Mouse (Mus musculus): ENCODE data around the gene Sgcd. TPM values are rescaled to one million over a fixed set of nuclear protein-coding genes. Genes with fewer than 3 reads are reported as not detected.

Gene Sgcd
- polyA plus RNA-seq, 1 experiment from 2014 or later: 2.8 TPM

DNA sequence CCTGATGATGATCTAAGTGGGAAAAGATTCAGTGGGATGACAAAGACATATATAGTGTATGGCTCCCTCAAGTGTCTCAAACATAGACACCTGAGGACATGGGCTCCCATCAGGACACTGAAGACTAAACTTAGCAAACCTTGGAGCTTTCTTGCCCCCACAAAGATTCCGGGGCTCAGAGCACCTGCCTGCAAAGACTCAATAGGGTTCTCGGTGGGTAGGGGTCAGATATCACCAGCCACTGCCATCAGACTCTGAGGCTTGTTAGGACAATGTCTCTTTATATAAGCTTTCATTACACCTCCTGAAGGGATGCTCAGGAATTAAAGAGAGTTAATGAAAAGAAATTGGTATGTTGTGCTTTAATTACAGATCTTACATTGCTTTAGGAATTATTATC is 764.6 kb downstream of the Sgcd start:
- H3K9ac ChIP-seq: no peak overlapping the region
- no peak overlapping the region for H3K4me2 ChIP-seq (replicated peaks)
- H3K4me3 ChIP-seq (replicated peaks): no peak overlapping the region
- no peak overlapping the region for H3K27ac ChIP-seq
- no peaks in the 10 kb centered on the region for H3K9me3 ChIP-seq
- ATAC-seq: no peak
- H3K36me3 ChIP-seq: no peaks in the 10 kb centered on the region
- no peaks in the 10 kb centered on the region for H3K4me1 ChIP-seq (replicated peaks)
- WGBS: 91% methylated on average over 2 of the region's 2 CpGs
- H3K27me3 ChIP-seq (replicated peaks): no peaks in the 10 kb centered on the region

DNA sequence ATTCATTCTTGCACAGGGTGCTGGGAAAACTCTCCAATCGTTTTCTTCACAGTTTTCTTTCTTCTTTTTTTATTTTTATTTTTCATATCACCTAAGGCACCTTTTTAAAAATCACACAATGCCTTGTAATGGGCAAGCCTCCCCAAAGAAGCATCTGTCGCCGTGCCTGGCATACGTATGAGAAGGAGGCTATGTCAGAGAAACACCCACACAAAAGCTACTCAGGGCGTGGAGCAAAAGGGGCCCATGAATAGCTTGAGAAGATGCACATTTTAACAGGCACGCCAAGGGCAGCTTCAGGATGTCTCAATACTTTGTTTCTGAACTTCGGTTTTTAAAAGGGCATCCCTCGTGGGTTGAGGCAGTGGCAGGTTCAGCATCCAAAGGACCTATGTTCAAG is 777.2 kb downstream of the Sgcd start:
- Histone ChIP-seq H3K36me3 (no peaks in the 10 kb centered on the region), H3K9me3 (no peaks in the 10 kb centered on the region), H3K9ac (no peak overlapping the region), H3K27ac (no peak overlapping the region), H3K4me3 (replicated peaks) (no peak overlapping the region), H3K4me2 (replicated peaks) (no peak overlapping the region), H3K27me3 (replicated peaks) (no peaks in the 10 kb centered on the region), H3K4me1 (replicated peaks) (no peaks in the 10 kb centered on the region)
- ATAC-seq: no peak
- WGBS: 79% methylated on average over 8 of the region's 8 CpGs

DNA sequence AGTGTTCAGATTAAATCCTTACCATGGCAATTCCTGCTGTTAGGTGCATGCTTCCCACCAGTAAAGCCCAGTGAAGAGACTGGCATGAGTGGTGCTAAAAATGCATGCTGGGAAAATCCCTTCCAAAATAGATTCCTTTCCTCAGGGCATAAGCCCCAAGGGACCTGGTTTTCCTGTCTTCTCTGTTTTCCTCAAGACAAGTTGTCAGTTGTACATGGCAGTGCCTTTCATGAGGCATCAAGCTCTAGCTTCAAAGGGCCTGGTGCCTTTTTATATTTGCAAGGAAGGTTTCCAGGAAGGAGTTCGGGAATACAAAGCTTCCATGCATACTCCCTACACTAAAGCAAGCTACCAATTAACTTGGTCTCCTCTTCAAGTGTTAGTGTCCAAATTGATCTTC is 782.3 kb downstream of the Sgcd start:
- H3K9me3 ChIP-seq: no peaks in the 10 kb centered on the region
- no peaks in the 10 kb centered on the region for H3K27me3 ChIP-seq (replicated peaks)
- no peak for ATAC-seq
- H3K4me2 ChIP-seq (replicated peaks): no peak overlapping the region
- WGBS: 79% methylated on average over 1 of the region's 1 CpGs
- H3K9ac ChIP-seq: no peak overlapping the region
- H3K4me3 ChIP-seq (replicated peaks): no peak overlapping the region
- no peaks in the 10 kb centered on the region for H3K4me1 ChIP-seq (replicated peaks)
- H3K36me3 ChIP-seq: no peaks in the 10 kb centered on the region
- no peak overlapping the region for H3K27ac ChIP-seq

DNA sequence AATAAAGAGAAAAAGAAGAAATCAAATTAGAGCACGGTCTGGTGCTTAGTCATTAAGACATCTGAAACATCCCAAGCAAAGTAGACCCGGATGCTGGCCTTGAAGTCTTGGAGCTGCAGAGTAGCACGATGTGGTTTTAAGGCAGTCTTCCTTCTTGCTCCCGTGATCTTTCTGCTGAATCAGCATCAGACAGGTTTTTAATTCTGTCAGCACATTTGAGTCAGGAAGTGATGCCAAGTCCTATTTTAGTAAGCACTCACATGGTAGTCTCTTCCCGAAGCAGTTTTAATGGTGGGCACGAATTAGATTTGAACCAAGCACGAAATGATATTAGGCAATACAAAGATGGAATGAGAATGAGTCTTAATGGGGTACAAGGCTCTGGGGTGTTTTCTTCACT is 789.7 kb downstream of the Sgcd start:
- H3K9me3 ChIP-seq: no peaks in the 10 kb centered on the region
- H3K4me1 ChIP-seq (replicated peaks): no peaks in the 10 kb centered on the region
- H3K4me3 ChIP-seq (replicated peaks): no peak overlapping the region
- H3K4me2 ChIP-seq (replicated peaks): no peak overlapping the region
- no peak overlapping the region for H3K9ac ChIP-seq
- H3K36me3 ChIP-seq: no peaks in the 10 kb centered on the region
- WGBS: 86% methylated on average over 7 of the region's 7 CpGs
- H3K27ac ChIP-seq: no peak overlapping the region
- no peaks in the 10 kb centered on the region for H3K27me3 ChIP-seq (replicated peaks)
- no peak for ATAC-seq

DNA sequence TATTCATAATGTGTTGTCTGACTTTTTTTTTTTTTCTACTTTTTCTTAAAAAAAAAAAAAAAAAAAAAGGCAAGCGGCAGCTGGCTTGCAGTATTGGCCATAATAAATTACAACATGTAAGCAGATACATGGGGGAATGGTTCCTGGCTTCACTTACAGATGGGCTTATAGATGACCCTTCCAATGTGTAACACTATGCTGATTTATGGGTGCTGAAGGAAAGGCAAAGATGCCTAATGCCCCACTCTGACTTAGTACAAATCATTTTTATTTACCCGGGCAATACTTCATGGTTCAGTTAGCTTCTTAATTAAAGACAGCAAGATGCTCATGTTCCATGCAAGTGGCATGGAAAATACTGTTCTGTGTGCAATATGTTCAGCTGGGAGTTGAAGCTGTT is 800.2 kb downstream of the Sgcd start:
- H3K27ac ChIP-seq: no peak overlapping the region
- no peaks in the 10 kb centered on the region for H3K4me1 ChIP-seq (replicated peaks)
- H3K36me3 ChIP-seq: no peaks in the 10 kb centered on the region

DNA sequence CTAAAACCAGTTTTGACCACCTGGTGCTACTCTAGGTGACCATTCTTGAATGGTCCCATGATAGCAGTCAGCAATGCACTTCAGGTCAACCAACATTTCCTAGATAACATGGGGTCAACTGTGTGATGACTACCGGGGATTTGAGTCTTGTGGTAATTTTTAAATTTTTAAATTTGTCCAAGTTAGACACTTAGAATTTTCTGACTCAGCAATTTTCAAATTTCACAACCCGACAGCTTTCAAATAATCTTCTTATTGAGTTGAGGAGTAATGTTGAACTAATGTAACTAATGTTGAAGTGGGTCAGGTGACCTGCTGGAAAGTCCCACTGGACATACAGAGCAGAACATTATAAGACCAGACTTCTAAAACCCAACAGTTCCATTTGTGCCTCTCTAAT is 813.8 kb downstream of the Sgcd start:
- no peaks in the 10 kb centered on the region for H3K27me3 ChIP-seq (replicated peaks)
- no peak for ATAC-seq
- H3K27ac ChIP-seq: no peak overlapping the region
- 89% methylated on average over 2 of the region's 2 CpGs for WGBS
- no peak overlapping the region for H3K4me3 ChIP-seq (replicated peaks)
- no peaks in the 10 kb centered on the region for H3K4me1 ChIP-seq (replicated peaks)
- H3K9ac ChIP-seq: no peak overlapping the region
- no peaks in the 10 kb centered on the region for H3K9me3 ChIP-seq
- H3K36me3 ChIP-seq: no peaks in the 10 kb centered on the region
- H3K4me2 ChIP-seq (replicated peaks): no peak overlapping the region

More for the DNA sequence above, 800.2 kb downstream of the Sgcd start:
- Histone ChIP-seq H3K9ac (no peak overlapping the region), H3K4me2 (replicated peaks) (no peak overlapping the region), H3K4me3 (replicated peaks) (no peak overlapping the region), H3K27me3 (replicated peaks) (no peaks in the 10 kb centered on the region), H3K9me3 (no peaks in the 10 kb centered on the region)
- ATAC-seq: no peak
- WGBS: 60% methylated on average over 2 of the region's 2 CpGs

DNA sequence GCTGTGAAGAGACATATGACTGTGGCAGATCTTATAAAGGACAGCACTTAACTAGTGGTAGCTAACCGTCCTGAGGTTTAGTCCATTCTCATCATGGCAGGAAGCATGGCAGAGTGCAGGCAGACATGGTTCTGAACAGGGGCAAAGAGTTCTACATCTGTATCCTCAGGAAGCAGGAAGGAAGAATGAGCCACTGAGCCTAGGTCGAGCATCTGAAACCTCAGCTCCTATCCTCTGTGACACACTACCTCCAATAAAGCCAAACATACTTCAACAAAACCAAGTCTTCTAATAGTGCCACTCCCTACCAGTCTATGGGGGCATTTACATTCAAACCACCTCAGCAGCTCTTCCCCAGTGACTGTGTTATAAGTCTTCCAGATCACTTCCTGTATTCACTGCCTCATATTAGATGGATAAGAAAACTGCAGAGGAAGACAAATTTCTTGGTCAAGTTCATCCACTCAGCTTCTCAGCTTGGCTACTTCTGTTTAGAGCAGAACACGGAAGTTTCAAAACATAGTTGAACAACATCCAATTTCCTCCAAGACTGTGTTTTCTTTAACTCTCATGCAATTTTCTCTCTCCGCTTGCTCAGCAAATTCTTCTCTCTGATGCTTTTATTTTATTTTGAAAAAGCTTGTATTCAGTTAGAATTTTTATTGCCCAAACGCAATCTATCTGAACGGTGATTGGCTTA is 817.7 kb downstream of the Sgcd start:
- 67% methylated on average over 6 of the region's 6 CpGs for WGBS
- ATAC-seq: no peak
- no peak overlapping the region for H3K27ac ChIP-seq

DNA sequence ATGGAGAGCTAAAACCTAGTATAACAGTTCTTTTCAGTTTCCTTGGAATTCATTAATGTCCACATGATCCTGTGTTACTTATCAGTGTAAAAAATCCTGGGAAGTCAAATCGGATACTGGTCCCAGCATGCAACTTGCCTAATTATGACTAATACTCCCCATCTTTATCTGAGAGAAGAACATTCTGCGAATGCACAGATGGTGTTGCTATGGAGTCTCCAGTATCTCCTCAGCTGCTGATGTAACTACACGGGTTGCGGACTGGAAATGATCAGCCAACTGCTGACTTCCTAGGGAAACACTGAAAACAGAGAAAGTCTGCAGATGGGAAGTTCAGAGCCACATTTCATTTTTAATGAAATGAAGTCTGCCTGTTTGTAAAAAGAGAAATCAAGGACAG is 821.4 kb downstream of the Sgcd start:
- 81% methylated on average over 4 of the region's 4 CpGs for WGBS
- ATAC-seq: no peak
- H3K27me3 ChIP-seq (replicated peaks): no peaks in the 10 kb centered on the region
- no peaks in the 10 kb centered on the region for H3K36me3 ChIP-seq
- no peaks in the 10 kb centered on the region for H3K9me3 ChIP-seq
- no peak overlapping the region for H3K4me3 ChIP-seq (replicated peaks)
- no peak overlapping the region for H3K27ac ChIP-seq
- no peaks in the 10 kb centered on the region for H3K4me1 ChIP-seq (replicated peaks)
- no peak overlapping the region for H3K9ac ChIP-seq
- H3K4me2 ChIP-seq (replicated peaks): no peak overlapping the region

More for the DNA sequence above, 817.7 kb downstream of the Sgcd start:
- no peak overlapping the region for H3K9ac ChIP-seq
- H3K4me3 ChIP-seq (replicated peaks): no peak overlapping the region
- no peaks in the 10 kb centered on the region for H3K36me3 ChIP-seq
- H3K27me3 ChIP-seq (replicated peaks): no peaks in the 10 kb centered on the region
- no peaks in the 10 kb centered on the region for H3K4me1 ChIP-seq (replicated peaks)
- no peaks in the 10 kb centered on the region for H3K9me3 ChIP-seq
- H3K4me2 ChIP-seq (replicated peaks): no peak overlapping the region

DNA sequence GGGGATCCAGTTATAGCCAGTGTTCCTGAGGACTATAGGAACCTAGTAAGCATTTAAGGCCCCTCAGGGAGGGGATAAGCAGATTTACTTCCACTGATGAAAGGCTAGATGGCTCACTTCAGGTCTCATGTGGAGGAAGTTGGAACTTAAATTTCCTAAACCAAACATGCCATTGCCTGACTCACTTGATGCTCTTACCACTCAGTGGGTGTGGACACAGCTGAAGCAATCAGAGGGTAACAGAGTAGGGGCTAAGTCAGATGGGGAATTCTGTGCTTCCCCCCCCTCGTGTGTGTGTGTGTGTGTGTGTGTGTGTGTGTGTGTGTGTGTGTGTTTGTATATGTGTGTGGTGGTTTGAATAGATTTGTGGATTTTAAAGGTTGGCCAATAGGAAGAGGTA is 830.7 kb downstream of the Sgcd start:
- Histone ChIP-seq H3K4me3 (replicated peaks) (no peak overlapping the region), H3K36me3 (no peaks in the 10 kb centered on the region), H3K4me1 (replicated peaks) (no peaks in the 10 kb centered on the region), H3K27ac (no peak overlapping the region), H3K9ac (no peak overlapping the region), H3K4me2 (replicated peaks) (no peak overlapping the region), H3K9me3 (no peaks in the 10 kb centered on the region), H3K27me3 (replicated peaks) (no peaks in the 10 kb centered on the region)
- WGBS: 85% methylated on average over 1 of the region's 1 CpGs
- ATAC-seq: no peak

DNA sequence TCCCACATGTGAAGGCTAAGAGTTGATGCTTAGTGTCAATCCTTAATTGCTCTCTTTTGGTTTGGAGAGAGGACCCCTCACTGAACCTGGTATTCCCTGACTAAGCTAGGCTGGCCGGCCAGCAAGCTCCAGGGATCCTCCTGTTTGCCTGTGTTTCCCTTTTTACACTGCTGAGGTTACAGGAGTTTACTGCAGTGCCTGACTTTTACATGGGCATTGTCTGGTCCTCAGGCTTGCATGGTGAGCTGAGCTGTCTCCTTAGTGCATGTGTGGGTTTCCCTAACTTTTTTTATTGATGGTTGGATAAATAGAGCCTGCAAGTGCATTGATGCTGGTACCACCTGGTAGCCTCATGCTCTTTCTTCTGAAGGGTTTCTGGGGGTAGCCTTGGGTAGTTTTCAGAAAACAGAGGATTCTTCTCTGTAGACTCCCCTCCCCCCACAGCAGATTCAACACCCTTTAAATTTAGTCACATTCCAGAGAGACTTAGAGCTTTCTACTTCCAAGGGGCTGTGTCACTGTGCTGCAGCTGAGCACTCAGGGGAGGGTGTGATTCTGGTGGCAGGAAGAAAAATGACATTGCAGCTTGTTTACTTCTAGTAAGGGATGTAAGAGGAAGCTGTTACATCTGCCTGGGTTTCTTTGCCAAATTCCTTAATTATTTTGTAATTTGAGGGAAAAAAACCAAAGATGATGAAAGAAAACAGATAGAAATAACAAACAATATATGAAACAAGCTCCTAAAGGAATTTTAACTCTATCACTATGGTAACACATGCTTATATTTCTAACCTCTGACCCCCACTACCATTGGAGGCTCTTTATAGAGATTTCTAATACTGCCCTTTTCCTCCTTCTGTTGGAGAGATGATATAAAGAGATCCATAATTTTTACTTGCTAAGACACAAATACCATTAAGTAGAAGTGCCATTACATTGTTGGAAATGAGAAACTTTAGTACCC is 831.8 kb downstream of the Sgcd start:
- WGBS: 36% methylated on average over 1 of the region's 1 CpGs
- Histone ChIP-seq H3K4me2 (replicated peaks) (no peak overlapping the region), H3K4me1 (replicated peaks) (no peaks in the 10 kb centered on the region), H3K9me3 (no peaks in the 10 kb centered on the region), H3K27ac (peak overlapping the region; percentile 37; the same call in 1 of the 2 replicates), H3K27me3 (replicated peaks) (no peaks in the 10 kb centered on the region), H3K9ac (no peak overlapping the region), H3K4me3 (replicated peaks) (no peak overlapping the region), H3K36me3 (no peaks in the 10 kb centered on the region)
- ATAC-seq: peak; percentile 59

DNA sequence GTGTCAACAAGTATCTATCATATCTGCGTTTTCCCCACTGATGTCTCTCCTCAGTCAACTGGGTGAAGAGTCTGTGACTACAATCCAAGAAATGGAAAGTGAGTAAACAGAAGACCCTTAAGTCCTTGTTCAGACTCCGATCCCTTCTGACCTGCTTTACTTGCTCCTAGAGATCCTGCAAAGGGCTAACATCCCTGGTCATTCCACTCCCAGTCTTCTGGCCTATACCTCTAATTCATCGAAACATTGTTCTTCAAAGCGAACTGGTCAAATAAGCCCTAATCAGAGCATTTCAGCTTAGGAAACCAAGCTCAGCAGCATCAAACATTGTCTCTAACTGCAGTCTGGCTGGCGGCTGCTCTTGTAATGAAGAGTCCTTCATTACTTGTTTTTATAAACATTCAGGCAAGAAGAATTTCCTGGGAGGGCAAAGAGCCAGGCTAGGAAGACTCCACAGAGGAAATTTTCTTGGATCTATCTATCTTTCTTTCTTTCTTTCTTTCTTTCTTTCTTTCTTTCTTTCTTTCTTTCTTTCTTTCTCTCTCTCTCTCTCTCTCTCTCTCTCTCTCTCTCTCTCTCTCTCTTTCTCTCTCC is 833.8 kb downstream of the Sgcd start:
- Histone ChIP-seq H3K9me3 (no peaks in the 10 kb centered on the region), H3K27ac (peak overlapping the region; percentile 54; the same call in 1 of the 2 replicates), H3K4me1 (replicated peaks) (no peaks in the 10 kb centered on the region), H3K4me2 (replicated peaks) (no peak overlapping the region), H3K27me3 (replicated peaks) (no peaks in the 10 kb centered on the region), H3K4me3 (replicated peaks) (no peak overlapping the region), H3K36me3 (no peaks in the 10 kb centered on the region), H3K9ac (no peak overlapping the region)
- WGBS: 48% methylated on average over 5 of the region's 5 CpGs
- no peak for ATAC-seq

DNA sequence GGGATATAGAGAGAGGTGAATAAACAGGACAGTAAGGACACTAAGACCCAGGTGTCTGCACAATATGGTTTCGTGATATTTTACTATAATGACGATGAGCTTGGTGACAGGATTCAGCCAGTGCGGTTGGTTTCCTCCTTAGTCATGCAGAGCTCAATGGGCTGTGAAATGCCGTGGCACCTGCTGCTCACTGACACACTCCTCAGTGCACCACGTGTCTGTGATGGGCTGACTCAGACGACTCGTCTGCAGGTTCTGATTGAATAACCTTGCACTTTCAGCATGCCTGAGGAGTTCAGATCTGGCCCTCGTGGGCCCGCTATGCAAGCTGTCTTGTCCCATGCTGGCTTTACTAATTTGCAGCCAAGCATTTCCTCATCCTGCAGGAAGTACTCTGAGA is 839.2 kb downstream of the Sgcd start:
- H3K4me2 ChIP-seq (replicated peaks): no peak overlapping the region
- WGBS: 77% methylated on average over 9 of the region's 9 CpGs
- H3K27me3 ChIP-seq (replicated peaks): no peaks in the 10 kb centered on the region
- ATAC-seq: no peak
- no peak overlapping the region for H3K27ac ChIP-seq
- no peak overlapping the region for H3K9ac ChIP-seq
- H3K4me1 ChIP-seq (replicated peaks): no peaks in the 10 kb centered on the region
- no peak overlapping the region for H3K4me3 ChIP-seq (replicated peaks)
- no peaks in the 10 kb centered on the region for H3K9me3 ChIP-seq
- no peaks in the 10 kb centered on the region for H3K36me3 ChIP-seq

All from intestine, embryonic 15.5 days (tissue).